In the genomic region with DNA sequence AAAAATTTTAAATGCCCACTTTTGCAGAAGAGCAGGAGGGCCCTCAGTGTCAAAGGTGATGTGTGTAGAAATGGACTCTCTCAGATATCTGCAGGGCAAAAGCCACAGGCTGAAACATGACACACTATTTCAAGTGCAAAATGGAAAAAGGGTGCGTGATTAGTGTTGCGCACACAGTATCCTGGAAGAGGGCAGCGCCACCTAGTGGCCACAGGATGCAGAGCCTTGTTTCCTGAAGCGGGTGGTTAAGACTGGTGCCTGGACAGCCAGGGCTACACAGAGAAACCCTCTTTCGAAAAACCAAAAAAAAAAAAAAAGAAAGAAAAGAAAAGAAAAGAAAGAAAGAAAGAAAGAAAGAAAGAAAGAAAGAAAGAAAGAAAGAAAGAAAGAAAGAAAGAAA, we compare ENCODE assay signal across 8 mouse cellular contexts. TPM values are rescaled to one million over a fixed set of nuclear protein-coding genes. Genes with fewer than 3 reads are reported as not detected.
DNase-seq lines count a peak whose midpoint lies in the region; ATAC-seq and TF ChIP-seq lines count a peak whose summit lies in the region.

No protein-coding gene starts in this region.

- H3K79me2 ChIP-seq in heart, adult 2 months (replicated peaks; ENCODE audit: control insufficient read depth, insufficient read depth, low read length) = no peaks in the 10 kb centered on the region

- WGBS in heart, adult 2 months = 3% methylated on average over 5 of the region's 5 CpGs
- WGBS in kidney, embryonic 16.5 days = 4% methylated on average over 5 of the region's 5 CpGs
- WGBS in liver, embryonic 11.5 days = 7% methylated on average over 5 of the region's 5 CpGs
- WGBS in stomach, embryonic 14.5 days = 7% methylated on average over 5 of the region's 5 CpGs

- peak; percentile 79 for TF ChIP-seq CTCF in heart, adult 2 months (IDR thresholded peaks at IDR 0.05)

- no peaks in the 10 kb centered on the region for H3K9me3 ChIP-seq in kidney, embryonic 16.5 days (ENCODE audit: low read length)
- H3K9me3 ChIP-seq in liver, embryonic 11.5 days (ENCODE audit: control insufficient read depth, low read length) = no peaks in the 10 kb centered on the region
- no peaks in the 10 kb centered on the region for H3K9me3 ChIP-seq in stomach, embryonic 14.5 days (ENCODE audit: control insufficient read depth, low read depth, low read length)

- peak; percentile 88 for DNase-seq in 3T3-L1 (ENCODE audit: low read depth, low spot score)
- DNase-seq in adrenal gland, postnatal 10 days = peak; percentile 90
- peak; percentile 79 for DNase-seq in embryo, embryonic 9.5 days (ENCODE audit: extremely low spot score)
- DNase-seq in heart, adult 2 months = peak; percentile 77 to 87
- peak; percentile 78 for DNase-seq in liver, embryonic 11.5 days (ENCODE audit: low spot score)
- DNase-seq in natural killer cell, adult 2 months (ENCODE audit: low spot score in 2 of 2) = peak; percentile 65 to 73

- no peaks in the 10 kb centered on the region for H3K36me3 ChIP-seq in heart, adult 2 months (ENCODE audit: control insufficient read depth, insufficient read depth, low read length)
- H3K36me3 ChIP-seq in kidney, embryonic 16.5 days (ENCODE audit: insufficient read depth, low read length) = no peaks in the 10 kb centered on the region
- H3K36me3 ChIP-seq in liver, embryonic 11.5 days (ENCODE audit: control insufficient read depth, insufficient read depth, low read length) = no peaks in the 10 kb centered on the region
- no peaks in the 10 kb centered on the region for H3K36me3 ChIP-seq in stomach, embryonic 14.5 days (ENCODE audit: control insufficient read depth, insufficient read depth, low read length)

- H3K9ac ChIP-seq in heart, adult 2 months (ENCODE audit: low read depth, low read length) = no peak overlapping the region
- no peak overlapping the region for H3K9ac ChIP-seq in kidney, embryonic 16.5 days (replicated peaks; ENCODE audit: low read length)
- no peak overlapping the region for H3K9ac ChIP-seq in liver, embryonic 11.5 days (ENCODE audit: low read depth, low read length)
- H3K9ac ChIP-seq in stomach, embryonic 14.5 days (replicated peaks; ENCODE audit: low read depth, low read length) = no peak overlapping the region

- no peak overlapping the region for H3K27ac ChIP-seq in heart, adult 2 months
- no peak overlapping the region for H3K27ac ChIP-seq in kidney, embryonic 16.5 days (ENCODE audit: low read length)
- H3K27ac ChIP-seq in liver, embryonic 11.5 days (ENCODE audit: low read depth, low read length) = no peak overlapping the region
- no peak overlapping the region for H3K27ac ChIP-seq in stomach, embryonic 14.5 days (ENCODE audit: low read length)

- peak; percentile 78; the same call in 1 of the 2 replicates for ATAC-seq in kidney, embryonic 16.5 days (ENCODE audit: low FRiP score, low TSS enrichment)
- ATAC-seq in liver, embryonic 11.5 days (replicated peaks; ENCODE audit: low FRiP score) = peak; percentile 81
- peak; percentile 76; the same call in 1 of the 2 replicates for ATAC-seq in stomach, embryonic 14.5 days (ENCODE audit: insufficient number of reproducible peaks, insufficient read depth, low FRiP score, low read depth)

- H3K27me3 ChIP-seq in heart, adult 2 months (ENCODE audit: control insufficient read depth, insufficient read depth, low read length) = no peaks in the 10 kb centered on the region
- no peaks in the 10 kb centered on the region for H3K27me3 ChIP-seq in kidney, embryonic 16.5 days (ENCODE audit: insufficient read depth, low read length)
- no peaks in the 10 kb centered on the region for H3K27me3 ChIP-seq in liver, embryonic 11.5 days (replicated peaks; ENCODE audit: control insufficient read depth, insufficient read depth, low read length)
- H3K27me3 ChIP-seq in stomach, embryonic 14.5 days (ENCODE audit: control insufficient read depth, insufficient read depth, low read length) = no peaks in the 10 kb centered on the region

- H3K4me1 ChIP-seq in heart, adult 2 months (ENCODE audit: control insufficient read depth, insufficient read depth, low read length) = peaks cover 4% of the 10 kb centered on the region
- H3K4me1 ChIP-seq in kidney, embryonic 16.5 days (ENCODE audit: insufficient read depth, low read length) = no peaks in the 10 kb centered on the region
- no peaks in the 10 kb centered on the region for H3K4me1 ChIP-seq in liver, embryonic 11.5 days (replicated peaks; ENCODE audit: control insufficient read depth, insufficient read depth, low read length)
- no peaks in the 10 kb centered on the region for H3K4me1 ChIP-seq in stomach, embryonic 14.5 days (ENCODE audit: control insufficient read depth, insufficient read depth, low read length)

- peak; percentile 86 for TF ChIP-seq EP300 in heart, adult 2 months (IDR thresholded peaks at IDR 0.05; ENCODE audit: insufficient read depth, low read depth, low read length)

- H3K4me3 ChIP-seq in heart, adult 2 months = no peak overlapping the region
- H3K4me3 ChIP-seq in kidney, embryonic 16.5 days (ENCODE audit: low read length) = no peak overlapping the region
- no peak overlapping the region for H3K4me3 ChIP-seq in liver, embryonic 11.5 days (ENCODE audit: low read depth, low read length)
- H3K4me3 ChIP-seq in stomach, embryonic 14.5 days (ENCODE audit: low read depth, low read length) = no peak overlapping the region

- no peak overlapping the region for H3K4me2 ChIP-seq in kidney, embryonic 16.5 days (replicated peaks; ENCODE audit: low read depth, low read length)
- H3K4me2 ChIP-seq in liver, embryonic 11.5 days = no peak overlapping the region
- no peak overlapping the region for H3K4me2 ChIP-seq in stomach, embryonic 14.5 days (replicated peaks; ENCODE audit: low read depth, low read length)

- TF ChIP-seq POLR2A in heart, adult 2 months (IDR thresholded peaks at IDR 0.05; ENCODE audit: insufficient read depth, low read depth, low read length) = no peak

- intact Hi-C loops in heart, adult 2 months (cut with DNase I) = loop anchor here (1.0 to 5.0 kb wide), 3 partner anchors 37 to 84 kb away; partner anchors contain the start of gene Pdzd9

RNA-seq across cellular contexts. Expression of gene Vwa3a, which starts 15.6 kb away (rescaled TPM):
- total RNA-seq in adrenal gland, postnatal 10 days (2021) = 1 to 10 TPM; 2.2 to 3.1 TPM
- 1 to 10 TPM; 3.1 to 5.0 TPM for total RNA-seq in heart, adult 2 months (2021)
- polyA plus RNA-seq in heart, adult 2 months (2012; rRNA removed) = 4.5 and 7.9 TPM in 2 replicates
- polyA plus RNA-seq in kidney, embryonic 16.5 days (2015; fragmentation: Nextera tagmentation; extraction: Ambion mirVana) = 0.11 and 0.19 TPM in 2 replicates
- 0.08 TPM in 1 of 2 replicates, not detected in the other for polyA plus RNA-seq in liver, embryonic 11.5 days (2014; fragmentation: Nextera tagmentation; extraction: Ambion mirVana)
- 0.27 and 0.41 TPM in 2 replicates for polyA plus RNA-seq in stomach, embryonic 14.5 days (2014; fragmentation: Nextera tagmentation; extraction: Ambion mirVana)

RNA-seq across cellular contexts. Expression of gene Gm5737, which starts 57.5 kb away (rescaled TPM):
- total RNA-seq in adrenal gland, postnatal 10 days (2021) = under 1 TPM; 0.33 to 0.39 TPM
- under 1 TPM in 1 of 2 experiments, not detected in 1; 0.34 TPM for total RNA-seq in heart, adult 2 months (2021)
- 0.56 and 0.70 TPM in 2 replicates for polyA plus RNA-seq in heart, adult 2 months (2012; rRNA removed)
- polyA plus RNA-seq in kidney, embryonic 16.5 days (2015; fragmentation: Nextera tagmentation; extraction: Ambion mirVana) = not detected in 2 replicates
- not detected in 2 replicates for polyA plus RNA-seq in liver, embryonic 11.5 days (2014; fragmentation: Nextera tagmentation; extraction: Ambion mirVana)
- not detected in 2 replicates for polyA plus RNA-seq in stomach, embryonic 14.5 days (2014; fragmentation: Nextera tagmentation; extraction: Ambion mirVana)
